Mouse (Mus musculus) Muller cell, postnatal 12 days (primary cell): ENCODE results near the gene Slc35g2.

Source experiments
- DNase-seq: peaks from one replicate; pipeline ENCODE4 v3.0.0-alpha.2; 2015; ENCODE audit errors: inconsistent ontology term

Slc35g2 gene

GRCm38 (mm10) chr9:100558991-100559390, 11.9 kb downstream of the Slc35g2 start:
- no peak for DNase-seq

GRCm38 (mm10) chr9:100558023-100558573, 12.8 kb downstream of the Slc35g2 start:
- DNase-seq, result no peak

- no peak for DNase-seq
These were observed 15.2 kb downstream of the Slc35g2 start for GRCm38 (mm10) chr9:100555686-100556085.

- no peak for DNase-seq
These were observed 22.6 kb downstream of the Slc35g2 start for GRCm38 (mm10) chr9:100548313-100548712.

- no peak for DNase-seq
These were observed 24.3 kb downstream of the Slc35g2 start for GRCm38 (mm10) chr9:100546594-100546910.

GRCm38 (mm10) chr9:100545715-100546593, 24.9 kb downstream of the Slc35g2 start, which contains the start of gene Nck1:
TSS of gene Nck1 (minus strand) at chr9:100546134.
- peak; percentile 99 for DNase-seq

- DNase-seq, result peak; percentile 54
These were observed 25.8 kb downstream of the Slc35g2 start for GRCm38 (mm10) chr9:100544948-100545714.

GRCm38 (mm10) chr9:100535618-100536262, 35.1 kb downstream of the Slc35g2 start:
- DNase-seq, result peak; percentile 16

- DNase-seq, result no peak
These were observed 36.2 kb downstream of the Slc35g2 start for GRCm38 (mm10) chr9:100534686-100535085.

GRCm38 (mm10) chr9:100532847-100533505, 37.9 kb downstream of the Slc35g2 start:
- no peak for DNase-seq

- DNase-seq, result peak; percentile 71
These were observed 39.6 kb downstream of the Slc35g2 start for GRCm38 (mm10) chr9:100531296-100531695.

- no peak for DNase-seq
These were observed 45.7 kb downstream of the Slc35g2 start for GRCm38 (mm10) chr9:100525225-100525624.

GRCm38 (mm10) chr9:100522029-100522428, 48.9 kb downstream of the Slc35g2 start:
- DNase-seq, result no peak

- peak; percentile 67 for DNase-seq
These were observed 50.3 kb downstream of the Slc35g2 start for GRCm38 (mm10) chr9:100520586-100520985.

GRCm38 (mm10) chr9:100520012-100520411, 50.9 kb downstream of the Slc35g2 start:
- DNase-seq, result no peak

GRCm38 (mm10) chr9:100507581-100507980, 63.3 kb downstream of the Slc35g2 start:
- no peak for DNase-seq

- no peak for DNase-seq
These were observed 64.2 kb downstream of the Slc35g2 start for GRCm38 (mm10) chr9:100506652-100507051.

- DNase-seq, result no peak
These were observed 65.4 kb downstream of the Slc35g2 start for GRCm38 (mm10) chr9:100505498-100505897.
